Mouse (Mus musculus) left cerebral cortex, postnatal 25 days (tissue): ENCODE data around the gene Mgea5. TPM values are rescaled to one million over a fixed set of nuclear protein-coding genes. Genes with fewer than 3 reads are reported as not detected.

ENCODE experiments used
- DNase-seq, 2 experiments: peaks; one replicate each; pipeline ENCODE4 v3.0.0; 2022; ENCODE audit warnings: low spot score in 2 of 2, mixed read lengths in 1 of 2
- intact Hi-C: fragments of 180-260 bp; cut with DNase I; formaldehyde crosslinking; loops from one replicate; pipeline ENCODE4 v1.15.1; 2025
- total RNA-seq, 2 experiments: library from RNA; stranded (reverse); gene quantifications; 2 replicates each; pipeline ENCODE4 v1.2.3; 2021

Mgea5 gene
- total RNA-seq, 2 experiments from 2014 or later = 159 to 160 TPM

- intact Hi-C loops = no loop called here
These were observed 30.1 kb downstream of the Mgea5 start for GRCm38 (mm10) chr19:45753551-45753950.

GRCm38 (mm10) chr19:45751881-45752280 lies 31.8 kb downstream of the Mgea5 start:
- intact Hi-C loops = no loop called here
- no peak for DNase-seq

More at GRCm38 (mm10) chr19:45753551-45753950, 30.1 kb downstream of the Mgea5 start:
- no peak for DNase-seq

GRCm38 (mm10) chr19:45749243-45750043 lies 34.2 kb downstream of the Mgea5 start, which contains the start of gene Npm3:
TSS of gene Npm3 (minus strand) at chr19:45749591.
- DNase-seq = peak; percentile 81 to 85
- intact Hi-C loops = loop anchor here (5.0 kb wide), 1 partner anchor 92 kb away; no protein-coding TSS in a partner anchor

- intact Hi-C loops = loop anchor here (5.0 kb wide), 1 partner anchor 91 kb away; no protein-coding TSS in a partner anchor
- DNase-seq = peak in 1 of 2 experiments; percentile 9
These were observed 34.9 kb downstream of the Mgea5 start for GRCm38 (mm10) chr19:45748691-45749242.

GRCm38 (mm10) chr19:45748206-45748605 lies 35.4 kb downstream of the Mgea5 start:
- intact Hi-C loops = loop anchor here (5.0 kb wide), 1 partner anchor 91 kb away; no protein-coding TSS in a partner anchor
- no peak for DNase-seq

GRCm38 (mm10) chr19:45747028-45747867 lies 36.4 kb downstream of the Mgea5 start:
- intact Hi-C loops = loop anchor here (2.0 to 5.0 kb wide), 3 partner anchors 90 to 526 kb away; no protein-coding TSS in a partner anchor
- peak; percentile 86 to 88 for DNase-seq

GRCm38 (mm10) chr19:45746153-45747020 lies 37.2 kb downstream of the Mgea5 start:
- peak; percentile 71 to 78 for DNase-seq
- intact Hi-C loops = loop anchor here (2.0 to 5.0 kb wide), 3 partner anchors 89 to 526 kb away; no protein-coding TSS in a partner anchor

GRCm38 (mm10) chr19:45745344-45746152 lies 38.1 kb downstream of the Mgea5 start:
- no peak for DNase-seq
- intact Hi-C loops = loop anchor here (2.0 to 5.0 kb wide), 3 partner anchors 88 to 525 kb away; no protein-coding TSS in a partner anchor

GRCm38 (mm10) chr19:45743619-45744018 lies 40.0 kb downstream of the Mgea5 start:
- intact Hi-C loops = no loop called here

GRCm38 (mm10) chr19:45742984-45743575 lies 40.6 kb downstream of the Mgea5 start:
- intact Hi-C loops = no loop called here
- DNase-seq = no peak

More at GRCm38 (mm10) chr19:45743619-45744018, 40.0 kb downstream of the Mgea5 start:
- DNase-seq = no peak

- no peak for DNase-seq
- intact Hi-C loops = no loop called here
These were observed 41.2 kb downstream of the Mgea5 start, which contains the start of gene Fgf8 for GRCm38 (mm10) chr19:45742218-45742983. TSS of gene Fgf8 (minus strand) at chr19:45742915.

GRCm38 (mm10) chr19:45741431-45742217 lies 42.0 kb downstream of the Mgea5 start:
- no peak for DNase-seq
- intact Hi-C loops = no loop called here

- DNase-seq = no peak
- intact Hi-C loops = no loop called here
These were observed 42.8 kb downstream of the Mgea5 start for GRCm38 (mm10) chr19:45740817-45741216.

GRCm38 (mm10) chr19:45740233-45740632 lies 43.4 kb downstream of the Mgea5 start:
- no peak for DNase-seq
- intact Hi-C loops = no loop called here

GRCm38 (mm10) chr19:45738521-45738920 lies 45.1 kb downstream of the Mgea5 start:
- intact Hi-C loops = no loop called here
- DNase-seq = no peak
